Mouse (Mus musculus) G1E (cell line): ENCODE results near the gene Olfr322.

Experiments
- CTCF ChIP-seq: IDR thresholded peaks from 2 replicates; pipeline ENCODE4 v1.5.1; 2012; ENCODE audit warnings: low read depth, low read length, inconsistent platforms, mixed read lengths
- GATA2 ChIP-seq: IDR thresholded peaks from 2 replicates; pipeline ENCODE4 v1.6.1; 2012; ENCODE audit warnings: low read depth, low read length, inconsistent platforms, borderline replicate concordance

- TF ChIP-seq CTCF (no peak), GATA2 (no peak)
Observed at GRCm38 (mm10) chr11:58634878-58635277, 23.7 kb upstream of the Olfr322 start.
